Mouse (Mus musculus) Patski (cell line): ENCODE measurements around the gene Dhrs3. TPM values are rescaled to one million over a fixed set of nuclear protein-coding genes. Genes with fewer than 3 reads are reported as not detected.

Experiments used
- ATAC-seq: fragments of 100-300 bp; one replicate; pipeline ENCODE4 v1.8.0; 2021
- CTCF ChIA-PET: fragments of 350-600 bp; sonication (Branson Sonifier 250); formaldehyde crosslinking; loops from one replicate; lab custom pipeline; 2022; ENCODE audit warnings: inconsistent platforms; lab: Charles Lee
- POLR2A ChIA-PET: fragments of 350-600 bp; sonication (Branson Sonifier 250); formaldehyde crosslinking; loops from one replicate; lab custom pipeline; 2022; ENCODE audit warnings: antibody characterized with exemption, inconsistent platforms; lab: Charles Lee
- DNase-seq: peaks from one replicate; pipeline ENCODE4 v3.0.0-alpha.2; 2011; ENCODE audit warnings: low read depth, low spot score
- H3K27me3 ChIP-seq: fragments of 371-371 bp; one replicate; pipeline ENCODE4 v1.5.1; 2021
- CTCF ChIP-seq: fragments of 100-300 bp; IDR thresholded peaks from one replicate; pipeline ENCODE4 v1.5.1; 2021
- in situ Hi-C: fragments of 300-500 bp; cut with MboI; formaldehyde crosslinking; loops from 3 replicates; pipeline ENCODE4 v1.11.1; 2018; ENCODE audit warnings: low pct_unique_long_range_greater_than_20kb, mixed read lengths
- polyA plus RNA-seq: library from polyadenylated mRNA; unstranded; gene quantifications from one replicate; pipeline ENCODE4 v1.2.3, GENCODE M21; 2021

Dhrs3 gene
- polyA plus RNA-seq, 1 experiment from 2014 or later, result 281 TPM

- TF ChIP-seq CTCF, result no peak
- CTCF ChIA-PET, result interaction anchor here (1.2 to 1.5 kb wide), 5 partner anchors 10 to 80 kb away, joined by 3 to 6 read pairs (median 4); no protein-coding TSS in a partner anchor
- DNase-seq, result peak; percentile 80
- POLR2A ChIA-PET, result interaction anchor here (1.2 to 1.3 kb wide), 4 partner anchors 14 to 63 kb away, joined by 3 to 6 read pairs (median 4); no protein-coding TSS in a partner anchor
- H3K27me3 ChIP-seq, result no peaks in the 10 kb centered on the region
- in situ Hi-C loops, result no loop called here
- ATAC-seq, result peak; percentile 37
Measured at GRCm38 (mm10) chr4:144934501-144934900, 41.9 kb downstream of the Dhrs3 start.

GRCm38 (mm10) chr4:144936563-144937154, 44.0 kb downstream of the Dhrs3 start:
- POLR2A ChIA-PET, result interaction anchor here (0.9 kb wide), 1 partner anchor 13 kb away, joined by 3 read pairs; no protein-coding TSS in a partner anchor
- ATAC-seq (no peak), DNase-seq (no peak)
- TF ChIP-seq CTCF, result no peak
- in situ Hi-C loops, result no loop called here
- no peaks in the 10 kb centered on the region for H3K27me3 ChIP-seq
- CTCF ChIA-PET, result no interaction called here

GRCm38 (mm10) chr4:144939847-144940411, 47.3 kb downstream of the Dhrs3 start:
- H3K27me3 ChIP-seq, result no peaks in the 10 kb centered on the region
- ChIA-PET CTCF (interaction anchor here (0.8 to 2.2 kb wide), 3 partner anchors 9 to 142 kb away, joined by 3 to 8 read pairs (median 3); no protein-coding TSS in a partner anchor), POLR2A (no interaction called here)
- DNase-seq (no peak), ATAC-seq (no peak)
- no peak for TF ChIP-seq CTCF
- in situ Hi-C loops, result no loop called here

- DNase-seq (no peak), ATAC-seq (no peak)
- H3K27me3 ChIP-seq, result no peaks in the 10 kb centered on the region
- in situ Hi-C loops, result no loop called here
- ChIA-PET CTCF (interaction anchor here (2.2 kb wide), 1 partner anchor 8 kb away, joined by 8 read pairs; no protein-coding TSS in a partner anchor), POLR2A (no interaction called here)
- TF ChIP-seq CTCF, result no peak
Measured at GRCm38 (mm10) chr4:144940796-144941462, 48.3 kb downstream of the Dhrs3 start.

- no peak for TF ChIP-seq CTCF
- H3K27me3 ChIP-seq, result no peaks in the 10 kb centered on the region
- in situ Hi-C loops, result no loop called here
- no peak for DNase-seq
- CTCF ChIA-PET, result interaction anchor here (1.7 kb wide), 1 partner anchor 12 kb away, joined by 3 read pairs; no protein-coding TSS in a partner anchor
- POLR2A ChIA-PET, result no interaction called here
- ATAC-seq, result no peak
Measured at GRCm38 (mm10) chr4:144942433-144942832, 49.8 kb downstream of the Dhrs3 start.

GRCm38 (mm10) chr4:144943273-144943672, 50.6 kb downstream of the Dhrs3 start:
- no peak for TF ChIP-seq CTCF
- no peak for ATAC-seq
- ChIA-PET CTCF (interaction anchor here (1.7 kb wide), 1 partner anchor 13 kb away, joined by 3 read pairs; no protein-coding TSS in a partner anchor), POLR2A (no interaction called here)
- in situ Hi-C loops, result no loop called here
- no peaks in the 10 kb centered on the region for H3K27me3 ChIP-seq
- DNase-seq, result no peak

GRCm38 (mm10) chr4:144947738-144948390, 55.2 kb downstream of the Dhrs3 start:
- ATAC-seq (no peak), DNase-seq (no peak)
- no peak for TF ChIP-seq CTCF
- POLR2A ChIA-PET, result interaction anchor here (0.6 to 3.1 kb wide), 7 partner anchors 13 to 55 kb away, joined by 4 to 42 read pairs (median 5); partner anchors contain the start of gene Dhrs3
- CTCF ChIA-PET, result interaction anchor here (1.4 to 2.8 kb wide), 9 partner anchors 13 to 55 kb away, joined by 4 to 12 read pairs (median 5); partner anchors contain the start of gene Dhrs3
- no peaks in the 10 kb centered on the region for H3K27me3 ChIP-seq
- in situ Hi-C loops, result loop anchor here (5.0 kb wide), 1 partner anchor 49 kb away; no protein-coding TSS in a partner anchor

- ChIA-PET POLR2A (interaction anchor here (0.6 to 3.1 kb wide), 16 partner anchors 14 to 64 kb away, joined by 3 to 42 read pairs (median 3); partner anchors contain the start of gene Dhrs3), CTCF (interaction anchor here (1.0 to 2.8 kb wide), 14 partner anchors 10 to 64 kb away, joined by 3 to 12 read pairs (median 4); partner anchors contain the start of gene Dhrs3)
- DNase-seq (peak; percentile 98), ATAC-seq (peak; percentile 90)
- in situ Hi-C loops, result loop anchor here (5.0 kb wide), 1 partner anchor 48 kb away; no protein-coding TSS in a partner anchor
- H3K27me3 ChIP-seq, result no peaks in the 10 kb centered on the region
- TF ChIP-seq CTCF, result no peak
Measured at GRCm38 (mm10) chr4:144949441-144950326, 57.1 kb downstream of the Dhrs3 start.

GRCm38 (mm10) chr4:144950327-144950711, 57.7 kb downstream of the Dhrs3 start:
- in situ Hi-C loops, result no loop called here
- ATAC-seq, result no peak

More at GRCm38 (mm10) chr4:144950327-144950711, 57.7 kb downstream of the Dhrs3 start:
- H3K27me3 ChIP-seq, result no peaks in the 10 kb centered on the region
- DNase-seq, result no peak
- ChIA-PET CTCF (interaction anchor here (1.0 to 2.8 kb wide), 5 partner anchors 19 to 63 kb away, joined by 3 to 9 read pairs (median 5); no protein-coding TSS in a partner anchor), POLR2A (interaction anchor here (0.9 to 3.1 kb wide), 9 partner anchors 16 to 57 kb away, joined by 3 to 42 read pairs (median 3); partner anchors contain the start of gene Dhrs3)
- no peak for TF ChIP-seq CTCF
